Mouse (Mus musculus) stomach, embryonic 14.5 days (tissue): Measurements from ENCODE around the gene Bglap2. TPM values are rescaled to one million over a fixed set of nuclear protein-coding genes. Genes with fewer than 3 reads are reported as not detected.
A peak's percentile ranks its signal among the peaks of the same experiment; 100 is the strongest.
"Not testable (repeated sequence)": the region's sequence is repeated elsewhere in the genome, so short reads cannot be mapped to it uniquely, and the experiment has no call there.

Experiments used
- ATAC-seq: fragments of 200-750 bp; cut with Nextera tagmentation; 2 replicates; pipeline ENCODE4 v1.8.0; 2017; ENCODE audit warnings: low read depth, moderate TSS enrichment; ENCODE audit not compliant: insufficient number of reproducible peaks, insufficient read depth, low FRiP score
- H3K27ac ChIP-seq: fragments of 300-500 bp; sonication (generic); 2 replicates; pipeline ENCODE4 v1.5.1; 2014; ENCODE audit warnings: mild to moderate bottlenecking, low read length, moderate library complexity, mixed read lengths
- H3K27me3 ChIP-seq: fragments of 300-500 bp; sonication (generic); 2 replicates; pipeline ENCODE4 v1.6.1; 2014; ENCODE audit warnings: low read length, control low read depth, mixed read lengths; ENCODE audit not compliant: control insufficient read depth, insufficient read depth
- H3K36me3 ChIP-seq: fragments of 300-500 bp; sonication (generic); 2 replicates; pipeline ENCODE4 v1.6.1; 2014; ENCODE audit warnings: mild to moderate bottlenecking, control low read depth, low read length, moderate library complexity, mixed read lengths; ENCODE audit not compliant: control insufficient read depth, insufficient read depth
- H3K4me1 ChIP-seq: fragments of 300-500 bp; sonication (generic); 2 replicates; pipeline ENCODE4 v1.6.1; 2014; ENCODE audit warnings: low read length, control low read depth, mixed read lengths; ENCODE audit not compliant: control insufficient read depth, insufficient read depth
- H3K4me2 ChIP-seq: fragments of 300-500 bp; sonication (generic); replicated peaks from 2 replicates; pipeline ENCODE4 v1.6.1; 2014; ENCODE audit warnings: low read depth, low read length, control low read depth
- H3K4me3 ChIP-seq: fragments of 300-500 bp; sonication (generic); 2 replicates; pipeline ENCODE4 v1.5.1; 2014; ENCODE audit warnings: low read depth, low read length, control low read depth
- H3K9ac ChIP-seq: fragments of 300-500 bp; sonication (generic); replicated peaks from 2 replicates; pipeline ENCODE4 v1.6.1; 2014; ENCODE audit warnings: low read depth, mild to moderate bottlenecking, control low read depth, low read length, moderate library complexity, mixed read lengths
- H3K9me3 ChIP-seq: fragments of 300-500 bp; sonication (generic); 2 replicates; pipeline ENCODE4 v1.6.1; 2016; ENCODE audit warnings: low read depth, low read length, control low read depth; ENCODE audit not compliant: control insufficient read depth
- WGBS: fragments of 180-500 bp; shearing (Covaris S2); extraction: QIAGEN DNeasy Blood & Tissue Kit; methylation state at CpG from one replicate; pipeline ENCODE4 v1.1.7; 2014; 5-methylcytosine and 5-hydroxymethylcytosine counted together
- polyA plus RNA-seq: library from polyadenylated mRNA; unstranded; fragments of >200 nt; fragmentation: Nextera tagmentation; extraction: Ambion mirVana; gene quantifications from 2 replicates; pipeline ENCODE4 v1.2.1, GENCODE M21; 2014

The Bglap2 gene
- polyA plus RNA-seq, 1 experiment from 2014 or later, result not detected

DNA sequence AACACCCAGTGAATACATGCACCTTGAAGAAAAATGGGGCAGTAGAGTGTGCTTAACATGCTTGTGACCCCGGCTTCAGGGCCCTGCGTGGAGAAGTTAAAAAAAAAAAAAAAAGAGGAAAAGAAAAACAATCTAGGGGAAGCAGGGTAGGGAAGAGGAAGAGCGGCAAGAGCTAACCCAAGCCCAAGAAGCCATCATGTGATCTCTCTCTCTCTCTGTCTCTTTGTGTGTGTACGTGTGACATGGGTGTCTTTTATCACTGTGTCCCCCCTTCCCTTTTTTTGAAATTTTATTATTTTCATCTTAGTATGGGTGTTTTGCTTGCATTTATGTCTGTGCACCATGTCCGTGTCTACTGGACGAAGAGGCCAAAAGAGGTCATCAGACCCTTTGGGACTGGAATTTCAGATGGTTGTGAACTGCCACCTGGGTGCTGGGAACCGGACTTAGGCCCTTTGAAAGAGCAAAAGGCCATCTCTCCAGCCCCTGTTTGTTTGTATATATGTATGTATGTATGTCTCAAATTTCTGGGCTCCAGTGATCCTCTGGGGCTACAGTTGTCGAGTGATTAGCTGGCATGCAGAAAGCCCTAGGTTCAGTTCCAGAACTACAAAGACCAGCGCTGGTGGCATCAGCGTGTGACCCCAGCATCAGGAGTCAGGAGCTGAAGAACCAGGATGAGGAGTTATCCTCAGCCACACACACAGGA is 25.2 kb upstream of the Bglap2 start:
- Histone ChIP-seq H3K27me3 (no peaks in the 10 kb centered on the region), H3K4me3 (no peak overlapping the region), H3K4me1 (0 out of 2 replicates have a peak, but pooled peaks cover under 1% of the 10 kb centered on the region), H3K36me3 (peaks cover 3% of the 10 kb centered on the region), H3K4me2 (no peak overlapping the region), H3K27ac (no peak overlapping the region), H3K9me3 (no peaks in the 10 kb centered on the region), H3K9ac (no peak overlapping the region)
- 94% methylated on average over 10 of the region's 10 CpGs for WGBS
- no peak for ATAC-seq

DNA sequence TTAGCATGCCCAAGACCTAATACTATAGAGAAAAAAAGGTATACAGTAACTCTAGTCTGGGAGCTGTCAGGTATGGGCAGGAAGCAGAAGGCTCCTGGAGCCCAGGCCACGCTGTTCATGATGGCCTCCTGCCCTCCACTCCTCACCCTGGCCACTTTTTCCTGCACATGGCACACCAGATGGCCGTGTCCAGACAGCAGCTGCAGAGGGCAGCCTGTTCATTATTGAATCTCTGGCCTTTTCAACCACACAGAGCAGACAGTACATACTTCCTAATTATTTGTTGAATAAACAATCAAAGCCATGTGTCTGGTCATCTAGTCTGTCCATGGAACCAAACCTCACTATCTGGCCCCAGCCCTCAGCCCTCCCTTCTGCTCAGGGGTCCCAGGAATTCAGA is 20.2 kb upstream of the Bglap2 start:
- Histone ChIP-seq H3K27ac (no peak overlapping the region), H3K4me3 (no peak overlapping the region), H3K4me1 (no peaks in the 10 kb centered on the region), H3K9ac (no peak overlapping the region), H3K27me3 (no peaks in the 10 kb centered on the region), H3K36me3 (peaks cover 3% of the 10 kb centered on the region), H3K9me3 (no peaks in the 10 kb centered on the region), H3K4me2 (no peak overlapping the region)
- no peak for ATAC-seq
- 83% methylated on average over 2 of the region's 2 CpGs for WGBS

DNA sequence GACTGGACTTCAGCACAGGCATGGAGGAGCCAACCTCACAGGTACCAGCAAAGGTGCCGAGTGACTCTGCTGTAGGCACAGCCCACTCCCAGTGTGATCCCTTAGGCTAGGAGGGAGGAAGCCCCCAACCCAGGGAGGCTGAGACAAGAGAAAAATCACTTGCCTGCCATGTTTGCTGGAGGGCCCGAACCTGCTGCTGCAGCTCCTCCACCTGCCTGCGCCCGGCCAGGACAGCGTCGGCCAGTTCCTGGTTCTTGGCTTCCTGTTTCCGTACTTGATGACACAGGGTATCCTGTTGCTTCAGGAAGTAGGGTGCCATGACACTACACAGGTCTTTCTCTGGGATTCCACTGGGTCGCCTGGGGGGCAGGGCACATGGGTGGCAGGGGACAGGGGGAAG is 17.2 kb upstream of the Bglap2 start:
- 90% methylated on average over 8 of the region's 8 CpGs for WGBS
- Histone ChIP-seq H3K4me2 (no peak overlapping the region), H3K9me3 (no peaks in the 10 kb centered on the region), H3K27me3 (no peaks in the 10 kb centered on the region), H3K4me1 (no peaks in the 10 kb centered on the region), H3K36me3 (peaks cover 4% of the 10 kb centered on the region), H3K27ac (no peak overlapping the region), H3K4me3 (no peak overlapping the region), H3K9ac (no peak overlapping the region)
- ATAC-seq, result no peak

DNA sequence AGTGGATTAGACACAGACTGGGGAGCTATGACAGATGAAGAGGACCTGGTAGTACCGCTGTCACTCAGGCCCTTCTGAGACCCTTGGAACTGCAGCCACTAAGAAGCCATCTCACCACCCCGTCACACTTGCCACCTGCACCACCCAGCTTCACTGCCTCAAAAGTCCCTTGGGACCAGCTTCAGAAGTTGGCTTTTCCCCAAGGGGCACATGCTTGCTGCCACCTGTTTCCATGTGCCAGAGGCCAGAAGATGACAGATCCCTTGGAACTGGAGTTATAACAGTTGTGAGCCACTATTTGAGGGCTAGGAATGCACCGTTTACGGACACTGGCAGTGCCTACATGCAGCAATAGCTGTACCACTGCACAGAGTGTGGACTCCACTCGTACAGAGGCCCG is 16.8 kb upstream of the Bglap2 start:
- Histone ChIP-seq H3K4me3 (no peak overlapping the region), H3K27me3 (no peaks in the 10 kb centered on the region), H3K4me1 (no peaks in the 10 kb centered on the region), H3K9ac (no peak overlapping the region), H3K4me2 (no peak overlapping the region), H3K27ac (no peak overlapping the region), H3K36me3 (peaks cover 4% of the 10 kb centered on the region), H3K9me3 (no peaks in the 10 kb centered on the region; the same call in 1 of the 2 replicates)
- ATAC-seq, result no peak
- WGBS, result 93% methylated on average over 6 of the region's 6 CpGs

DNA sequence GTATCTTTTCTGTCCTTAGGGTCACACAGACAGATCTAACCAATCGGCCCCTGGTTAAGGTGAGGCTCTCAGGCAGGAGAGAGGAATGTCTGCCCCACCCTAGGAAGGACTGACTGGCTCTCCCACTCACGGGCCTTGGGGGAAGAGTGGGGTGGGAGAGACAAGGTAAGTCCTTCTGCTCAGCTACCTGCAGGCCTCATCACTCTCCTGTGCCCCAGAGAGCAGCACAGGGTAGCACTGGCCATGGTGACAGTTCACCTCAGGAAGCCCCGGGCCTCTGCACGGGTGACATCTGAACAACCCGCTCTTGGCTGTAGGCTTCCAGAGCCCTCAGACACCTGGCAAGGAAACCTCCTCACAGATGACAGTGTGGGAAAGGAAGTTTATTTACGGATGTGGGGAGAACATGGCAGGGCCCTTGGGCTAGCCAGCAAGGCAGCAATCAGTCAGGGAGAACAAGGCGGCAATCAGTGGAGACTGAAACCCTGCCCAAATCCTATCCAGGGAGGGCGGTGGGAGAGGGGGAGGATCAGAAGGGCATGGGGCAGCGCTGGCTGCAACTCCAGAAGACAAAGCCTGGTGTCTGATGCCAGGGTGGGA is 15.4 kb upstream of the Bglap2 start:
- ATAC-seq, result no peak
- Histone ChIP-seq H3K4me1 (no peaks in the 10 kb centered on the region), H3K36me3 (peaks cover 4% of the 10 kb centered on the region), H3K4me3 (no peak overlapping the region), H3K4me2 (no peak overlapping the region), H3K27me3 (no peaks in the 10 kb centered on the region), H3K27ac (no peak overlapping the region), H3K9me3 (no peaks in the 10 kb centered on the region; the same call in 1 of the 2 replicates), H3K9ac (no peak overlapping the region)
- WGBS, result 86% methylated on average over 9 of the region's 9 CpGs

DNA sequence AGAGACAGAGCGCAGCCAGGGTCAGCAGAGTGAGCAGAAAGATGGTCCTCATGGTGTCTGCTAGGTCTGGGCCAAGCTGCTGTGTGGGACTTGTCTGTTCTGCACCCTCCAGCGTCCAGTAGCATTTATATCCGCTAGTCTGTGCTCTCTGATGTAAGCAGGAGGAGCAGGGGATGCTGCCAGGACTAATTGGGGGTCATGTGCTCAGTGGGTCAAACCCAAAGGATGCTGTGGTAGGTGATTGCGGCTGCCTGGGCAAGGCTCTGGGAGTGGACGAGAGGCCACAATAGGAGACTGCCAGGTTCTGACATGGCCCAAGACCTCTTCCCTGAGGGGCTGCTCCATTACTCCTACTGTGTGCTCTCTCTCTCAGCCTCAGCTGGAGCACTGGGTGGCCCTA is 5.9 kb upstream of the Bglap2 start, which contains the start of gene Bglap:
Gene Bglap, minus strand, starts transcription at position 101 of the 400 bp plus-strand sequence.
- Histone ChIP-seq H3K4me2 (no peak within 1 kb of the TSS), H3K4me1 (no peaks in the 10 kb centered on the region), H3K9ac (no peak within 1 kb of the TSS), H3K9me3 (no peaks in the 10 kb centered on the region), H3K27me3 (no peaks in the 10 kb centered on the region), H3K36me3 (no peaks in the 10 kb centered on the region), H3K4me3 (no peak within 1 kb of the TSS), H3K27ac (no peak within 1 kb of the TSS)
- 77% methylated on average over 5 of the region's 5 CpGs for WGBS
- no peak for ATAC-seq

DNA sequence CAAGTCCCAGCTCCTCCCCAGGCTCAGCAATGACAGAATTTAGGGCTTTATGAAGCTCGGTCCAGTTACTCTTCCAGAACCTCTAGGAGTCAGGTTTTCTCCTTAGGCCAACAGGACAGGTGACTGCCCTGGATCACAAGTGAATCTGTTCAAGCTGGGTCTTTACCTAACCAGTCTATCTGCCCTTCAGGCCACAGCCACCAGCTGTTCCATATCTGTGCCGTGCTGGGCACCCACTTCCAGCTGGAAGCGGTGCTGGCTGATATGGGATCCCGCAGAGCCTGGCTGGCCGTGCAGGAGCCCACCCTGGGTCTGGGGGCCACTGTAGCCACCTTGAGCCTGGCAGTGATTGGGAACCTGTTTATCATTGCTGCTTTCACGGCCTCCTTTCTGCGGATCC is 3.9 kb upstream of the Bglap2 start:
- WGBS, result 22% methylated on average over 1 of the region's 7 CpGs
- not testable (repeated sequence) for H3K4me3 ChIP-seq, ATAC-seq

DNA sequence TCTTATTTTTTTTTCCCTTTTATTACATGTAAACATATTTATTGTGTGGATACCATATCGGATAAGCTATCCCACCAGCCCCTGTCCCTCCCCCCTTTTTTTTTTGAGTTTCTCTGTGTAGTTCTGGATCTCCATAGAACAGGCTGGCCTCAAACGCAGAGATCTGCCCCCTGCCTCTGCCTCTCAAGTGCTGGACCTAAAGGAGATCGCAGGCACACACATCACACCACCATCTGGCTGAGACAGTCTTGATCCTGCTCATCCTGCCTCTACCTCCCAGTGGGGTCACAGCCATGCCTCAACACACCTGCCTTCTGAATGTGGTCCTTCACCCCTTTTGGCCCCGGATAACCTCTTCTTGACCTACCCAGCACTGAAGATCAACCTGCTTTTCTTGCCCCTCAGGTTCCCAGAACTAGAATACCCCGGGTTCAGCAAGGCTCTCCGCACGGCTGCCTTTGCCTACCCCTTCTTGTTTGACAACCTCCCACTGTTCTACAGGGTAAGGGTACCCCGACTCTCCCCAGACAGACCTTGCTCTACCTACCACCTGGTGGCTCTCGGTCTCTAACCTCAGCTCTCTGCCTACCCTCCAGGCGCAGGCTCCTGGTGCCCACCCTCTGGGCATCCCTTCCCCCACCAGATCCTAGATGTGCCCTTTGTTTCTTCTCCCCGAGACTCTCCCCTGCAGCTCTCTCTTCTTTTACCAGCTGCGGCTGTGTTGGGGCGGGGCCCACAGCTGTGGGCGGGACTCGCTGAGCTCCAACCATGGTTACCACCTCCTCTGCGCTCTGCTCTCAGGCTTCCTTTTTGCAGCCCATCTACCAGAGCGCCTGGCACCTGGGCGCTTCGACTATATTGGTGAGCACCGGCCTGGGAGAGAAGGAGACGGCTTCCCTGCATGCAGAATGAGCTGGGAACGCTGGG is 3.2 kb upstream of the Bglap2 start:
- not testable (repeated sequence) for H3K4me1 ChIP-seq, H3K36me3 ChIP-seq, H3K27me3 ChIP-seq, H3K9ac ChIP-seq, H3K27ac ChIP-seq, H3K9me3 ChIP-seq
- Histone ChIP-seq H3K4me2 (peak overlapping the region; percentile 25), H3K4me3 (0 out of 2 replicates have a peak overlapping the region, but pooled peaks have one; percentile 5)
- WGBS, result 7% methylated on average over 19 of the region's 22 CpGs
- ATAC-seq, result peak; percentile 83

More for the DNA sequence above, 3.9 kb upstream of the Bglap2 start:
- not testable (repeated sequence) for H3K27me3 ChIP-seq, H3K4me1 ChIP-seq, H3K27ac ChIP-seq, H3K36me3 ChIP-seq, H3K9ac ChIP-seq, H3K9me3 ChIP-seq
- H3K4me2 ChIP-seq, result peak overlapping the region; percentile 25; the same call in 1 of the 2 replicates
